Mouse (Mus musculus) erythroblast, embryonic 14.5 days (primary cell): ENCODE data around the gene Slc6a9.

ENCODE experiments used
- GATA1 ChIP-seq: IDR thresholded peaks from 2 replicates; pipeline ENCODE4 v1.6.1; 2012; ENCODE audit warnings: low read length, inconsistent platforms, mixed read lengths
- TAL1 ChIP-seq: IDR thresholded peaks from 3 replicates; pipeline ENCODE4 v1.6.1; 2012; ENCODE audit warnings: low read length, inconsistent platforms, mixed read lengths

GRCm38 (mm10) chr4:117896031-117896430 lies 61.7 kb downstream of the Slc6a9 start:
- TF ChIP-seq GATA1 (no peak), TAL1 (no peak)
